Comparison of ENCODE assay signal across 8 mouse cellular contexts in the genomic region with DNA sequence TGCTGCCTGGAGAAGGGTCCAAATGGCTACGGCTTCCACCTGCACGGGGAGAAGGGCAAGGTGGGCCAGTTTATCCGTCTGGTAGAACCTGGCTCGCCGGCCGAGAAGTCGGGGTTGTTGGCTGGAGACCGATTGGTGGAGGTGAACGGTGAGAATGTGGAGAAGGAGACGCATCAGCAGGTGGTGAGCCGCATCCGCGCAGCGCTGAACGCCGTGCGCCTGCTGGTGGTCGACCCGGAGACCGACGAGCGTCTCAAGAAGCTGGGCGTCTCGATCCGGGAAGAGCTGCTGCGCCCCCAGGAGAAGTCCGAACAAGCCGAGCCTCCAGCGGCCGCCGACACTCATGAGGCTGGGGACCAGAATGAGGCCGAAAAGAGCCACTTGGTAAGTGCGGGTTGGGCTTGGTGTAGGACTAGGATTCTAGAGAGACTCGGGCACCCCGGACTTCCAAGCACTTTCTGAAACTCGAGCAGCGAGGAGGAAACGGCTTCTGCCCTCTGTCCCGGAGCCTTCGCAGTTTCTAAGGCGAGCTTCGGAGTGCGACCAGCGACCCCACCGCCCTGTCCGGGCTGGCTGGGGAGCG. TPM values are rescaled to one million over a fixed set of nuclear protein-coding genes. Genes with fewer than 3 reads are reported as not detected.
DNase-seq lines count a peak whose midpoint lies in the region; ATAC-seq and TF ChIP-seq lines count a peak whose summit lies in the region.

No protein-coding gene starts in this region.

- TF ChIP-seq CTCF in spleen, adult 2 months (IDR thresholded peaks at IDR 0.05; ENCODE audit: extremely low read depth, insufficient read depth, insufficient read length, insufficient replicate concordance), result 0 out of 2 replicates have a peak, but pooled peaks have one; percentile 12
- TF ChIP-seq CTCF in liver, adult 2 months (IDR thresholded peaks at IDR 0.05; ENCODE audit: low read depth, low read length), result 0 out of 2 replicates have a peak, but pooled peaks have one; percentile 21

- H3K79me2 ChIP-seq in liver, adult 2 months (ENCODE audit: control insufficient read depth, insufficient read depth, low read length), result peaks cover 39% of the 10 kb centered on the region

- H3K4me3 ChIP-seq in spleen, adult 2 months (ENCODE audit: extremely low read depth, insufficient read depth, insufficient read length), result peak overlapping the region; percentile 97
- peak overlapping the region; percentile 75 for H3K4me3 ChIP-seq in hindbrain, embryonic 10.5 days
- H3K4me3 ChIP-seq in liver, adult 2 months (ENCODE audit: insufficient read depth, low read depth, low read length), result peak overlapping the region; percentile 92
- peak overlapping the region; percentile 58 for H3K4me3 ChIP-seq in neural tube, embryonic 12.5 days

- peaks cover 2% of the 10 kb centered on the region for H3K36me3 ChIP-seq in spleen, adult 2 months (ENCODE audit: control insufficient read depth, insufficient read depth, low read length)
- H3K36me3 ChIP-seq in hindbrain, embryonic 10.5 days, result no peaks in the 10 kb centered on the region
- H3K36me3 ChIP-seq in liver, adult 2 months (ENCODE audit: control insufficient read depth, insufficient read depth, low read length), result peaks cover 1% of the 10 kb centered on the region; the same call in 1 of the 2 replicates
- H3K36me3 ChIP-seq in neural tube, embryonic 12.5 days, result no peaks in the 10 kb centered on the region

- peaks cover 32% of the 10 kb centered on the region for H3K4me1 ChIP-seq in spleen, adult 2 months (ENCODE audit: control insufficient read depth, insufficient read depth, insufficient read length)
- H3K4me1 ChIP-seq in hindbrain, embryonic 10.5 days (replicated peaks), result peaks cover 64% of the 10 kb centered on the region
- H3K4me1 ChIP-seq in liver, adult 2 months (ENCODE audit: control insufficient read depth, insufficient read depth, low read length), result peaks cover 35% of the 10 kb centered on the region
- peaks cover 31% of the 10 kb centered on the region for H3K4me1 ChIP-seq in neural tube, embryonic 12.5 days

- peak overlapping the region; percentile 87 for H3K4me2 ChIP-seq in neural tube, embryonic 12.5 days (replicated peaks)

- TF ChIP-seq POLR2A in spleen, adult 2 months (IDR thresholded peaks at IDR 0.05; ENCODE audit: low read depth, low read length), result no peak
- no peak for TF ChIP-seq POLR2A in liver, adult 2 months (IDR thresholded peaks at IDR 0.05; ENCODE audit: extremely low read depth, insufficient read depth, low read length)

- peak in 1 of 2 experiments; percentile 57 for DNase-seq in spleen, adult 2 months (ENCODE audit: low read depth in 1 of 2, low spot score in 2 of 2)
- no peak for DNase-seq in spleen, adult 12 weeks (ENCODE audit: low spot score)
- DNase-seq in hindbrain, embryonic 10.5 days (ENCODE audit: low spot score), result no peak
- DNase-seq in liver, adult 2 months (ENCODE audit: extremely low read depth, low read depth, low spot score), result no peak
- no peak for DNase-seq in layer of hippocampus, postnatal 36 days

- WGBS in spleen, adult 2 months, result under 1% methylated on average over 47 of the region's 47 CpGs
- WGBS in hindbrain, embryonic 10.5 days, result under 1% methylated on average over 47 of the region's 47 CpGs
- under 1% methylated on average over 47 of the region's 47 CpGs for WGBS in liver, adult 2 months
- under 1% methylated on average over 47 of the region's 47 CpGs for WGBS in neural tube, embryonic 12.5 days

- H3K27ac ChIP-seq in spleen, adult 2 months (ENCODE audit: insufficient read depth, low read length), result peak overlapping the region; percentile 89
- H3K27ac ChIP-seq in hindbrain, embryonic 10.5 days, result peak overlapping the region; percentile 85
- H3K27ac ChIP-seq in liver, adult 2 months (replicated peaks; ENCODE audit: insufficient read depth, low read depth, low read length), result peak overlapping the region; percentile 95
- H3K27ac ChIP-seq in neural tube, embryonic 12.5 days, result no peak overlapping the region

- H3K9ac ChIP-seq in liver, adult 2 months (ENCODE audit: low read depth, low read length), result peak overlapping the region; percentile 97
- peak overlapping the region; percentile 60 for H3K9ac ChIP-seq in neural tube, embryonic 12.5 days

- ATAC-seq in common myeloid progenitor, adult 5-6 weeks (replicated peaks; ENCODE audit: low read depth, poor library complexity, severe bottlenecking), result peak; percentile 16
- peak; percentile 26 for ATAC-seq in neural tube, embryonic 12.5 days (ENCODE audit: low FRiP score, low read depth)
- ATAC-seq in monocyte, adult 5-6 weeks (replicated peaks; ENCODE audit: insufficient number of reproducible peaks, low FRiP score, low TSS enrichment, poor library complexity, severe bottlenecking), result no peak

- no peaks in the 10 kb centered on the region for H3K27me3 ChIP-seq in spleen, adult 2 months (ENCODE audit: control insufficient read depth, insufficient read depth, low read length)
- H3K27me3 ChIP-seq in hindbrain, embryonic 10.5 days (ENCODE audit: insufficient read depth, poor library complexity, severe bottlenecking), result peaks cover 53% of the 10 kb centered on the region
- no peaks in the 10 kb centered on the region for H3K27me3 ChIP-seq in liver, adult 2 months (ENCODE audit: control insufficient read depth, insufficient read depth, low read length)
- H3K27me3 ChIP-seq in neural tube, embryonic 12.5 days (replicated peaks), result peaks cover 30% of the 10 kb centered on the region

- no peaks in the 10 kb centered on the region for H3K9me3 ChIP-seq in hindbrain, embryonic 10.5 days
- H3K9me3 ChIP-seq in neural tube, embryonic 12.5 days, result no peaks in the 10 kb centered on the region

RNA-seq across cellular contexts. Expression of a gene that starts 0.5 kb away (rescaled TPM):
- polyA plus RNA-seq in spleen, adult 2 months (2012; rRNA removed), result 51.5 and 63.7 TPM in 2 replicates
- total RNA-seq in common myeloid progenitor, adult 5-6 weeks (2017), result 45.5 and 53.4 TPM in 2 replicates
- 39.6 and 49.8 TPM in 2 replicates for polyA plus RNA-seq in hindbrain, embryonic 10.5 days (2016; fragmentation: Nextera tagmentation; extraction: Ambion mirVana)
- 113 and 117 TPM in 2 replicates for total RNA-seq in liver, adult 2 months (2014; rRNA removed)
- polyA plus RNA-seq in liver, adult 2 months (2012; rRNA removed), result 130 and 177 TPM in 2 replicates
- 36.7 and 41.1 TPM in 2 replicates for polyA plus RNA-seq in neural tube, embryonic 12.5 days (2016; fragmentation: Nextera tagmentation; extraction: Ambion mirVana)
- total RNA-seq in monocyte, adult 5-6 weeks (2017), result 65.9 to 104 TPM (median 70.4 TPM) in 3 replicates
- 10 to 100 TPM; 72.1 to 73.7 TPM for total RNA-seq in layer of hippocampus, postnatal 36 days (2021)

RNA-seq across cellular contexts. Expression of a gene that starts 23.6 kb away (rescaled TPM):
- polyA plus RNA-seq in spleen, adult 2 months (2012; rRNA removed), result 16.3 and 16.5 TPM in 2 replicates
- 2.2 and 3.7 TPM in 2 replicates for total RNA-seq in common myeloid progenitor, adult 5-6 weeks (2017)
- polyA plus RNA-seq in hindbrain, embryonic 10.5 days (2016; fragmentation: Nextera tagmentation; extraction: Ambion mirVana), result 6.9 and 10.6 TPM in 2 replicates
- total RNA-seq in liver, adult 2 months (2014; rRNA removed), result 5.3 and 8.1 TPM in 2 replicates
- 8.7 and 9.1 TPM in 2 replicates for polyA plus RNA-seq in liver, adult 2 months (2012; rRNA removed)
- 8.6 and 9.7 TPM in 2 replicates for polyA plus RNA-seq in neural tube, embryonic 12.5 days (2016; fragmentation: Nextera tagmentation; extraction: Ambion mirVana)
- 12.1 to 32.4 TPM (median 17.3 TPM) in 3 replicates for total RNA-seq in monocyte, adult 5-6 weeks (2017)
- total RNA-seq in layer of hippocampus, postnatal 36 days (2021), result 10 to 100 TPM; 16.7 to 19.1 TPM

RNA-seq across cellular contexts. Expression of a gene that starts 24.0 kb away (rescaled TPM):
- polyA plus RNA-seq in spleen, adult 2 months (2012; rRNA removed), result 12.3 and 12.5 TPM in 2 replicates
- 17.2 and 19.7 TPM in 2 replicates for total RNA-seq in common myeloid progenitor, adult 5-6 weeks (2017)
- polyA plus RNA-seq in hindbrain, embryonic 10.5 days (2016; fragmentation: Nextera tagmentation; extraction: Ambion mirVana), result 18.7 and 24.3 TPM in 2 replicates
- total RNA-seq in liver, adult 2 months (2014; rRNA removed), result 42.7 and 43.7 TPM in 2 replicates
- 28.7 and 35.2 TPM in 2 replicates for polyA plus RNA-seq in liver, adult 2 months (2012; rRNA removed)
- polyA plus RNA-seq in neural tube, embryonic 12.5 days (2016; fragmentation: Nextera tagmentation; extraction: Ambion mirVana), result 19.7 and 20.3 TPM in 2 replicates
- 25.4 to 39.9 TPM (median 37.8 TPM) in 3 replicates for total RNA-seq in monocyte, adult 5-6 weeks (2017)
- 10 to 100 TPM; 21.7 to 24.1 TPM for total RNA-seq in layer of hippocampus, postnatal 36 days (2021)

RNA-seq across cellular contexts. Expression of a gene that starts 29.9 kb away (rescaled TPM):
- polyA plus RNA-seq in spleen, adult 2 months (2012; rRNA removed), result 24.7 and 31.4 TPM in 2 replicates
- total RNA-seq in common myeloid progenitor, adult 5-6 weeks (2017), result not detected in 2 replicates
- polyA plus RNA-seq in hindbrain, embryonic 10.5 days (2016; fragmentation: Nextera tagmentation; extraction: Ambion mirVana), result 0.11 TPM in 1 of 2 replicates, not detected in the other
- 1.2 and 1.5 TPM in 2 replicates for total RNA-seq in liver, adult 2 months (2014; rRNA removed)
- polyA plus RNA-seq in liver, adult 2 months (2012; rRNA removed), result 0.54 and 1.1 TPM in 2 replicates
- polyA plus RNA-seq in neural tube, embryonic 12.5 days (2016; fragmentation: Nextera tagmentation; extraction: Ambion mirVana), result 0.61 TPM in 1 of 2 replicates, not detected in the other
- 20.4 to 32.5 TPM (median 25.8 TPM) in 3 replicates for total RNA-seq in monocyte, adult 5-6 weeks (2017)
- under 1 TPM; 0.22 to 0.58 TPM for total RNA-seq in layer of hippocampus, postnatal 36 days (2021)
